Mouse (Mus musculus): ENCODE measurements around the gene Ggcx.

The Ggcx gene

DNA sequence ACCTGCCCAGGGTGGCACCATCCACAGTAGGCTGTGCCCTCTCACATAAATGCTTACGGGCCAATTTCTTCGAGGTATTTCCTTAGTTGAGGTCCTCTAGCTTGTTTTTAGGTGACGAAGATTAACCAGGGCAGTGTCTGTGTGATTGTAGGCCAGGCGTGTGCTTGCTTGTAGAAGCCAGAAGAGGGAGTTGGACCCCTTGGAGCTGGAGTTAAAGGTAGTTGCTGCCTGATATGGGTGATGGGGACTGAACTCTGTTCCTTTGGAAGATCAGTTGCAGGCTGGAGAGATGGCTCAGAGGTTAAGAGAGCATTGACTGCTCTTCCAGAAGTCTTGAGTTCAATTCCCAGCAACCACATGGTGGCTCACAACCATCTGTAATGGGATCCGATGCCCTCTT, 1.1 kb downstream of the Ggcx start:
- in situ Hi-C loops (cut with MboI; ENCODE audit: low pct_unique_long_range_greater_than_20kb in 1 of 2, low sequenced_read_pairs in 2 of 2, unreplicated experiment in 1 of 2): loop anchor here in 1 of 2 experiments (25.0 kb wide), 1 partner anchor 422 kb away; no protein-coding TSS in a partner anchor

DNA sequence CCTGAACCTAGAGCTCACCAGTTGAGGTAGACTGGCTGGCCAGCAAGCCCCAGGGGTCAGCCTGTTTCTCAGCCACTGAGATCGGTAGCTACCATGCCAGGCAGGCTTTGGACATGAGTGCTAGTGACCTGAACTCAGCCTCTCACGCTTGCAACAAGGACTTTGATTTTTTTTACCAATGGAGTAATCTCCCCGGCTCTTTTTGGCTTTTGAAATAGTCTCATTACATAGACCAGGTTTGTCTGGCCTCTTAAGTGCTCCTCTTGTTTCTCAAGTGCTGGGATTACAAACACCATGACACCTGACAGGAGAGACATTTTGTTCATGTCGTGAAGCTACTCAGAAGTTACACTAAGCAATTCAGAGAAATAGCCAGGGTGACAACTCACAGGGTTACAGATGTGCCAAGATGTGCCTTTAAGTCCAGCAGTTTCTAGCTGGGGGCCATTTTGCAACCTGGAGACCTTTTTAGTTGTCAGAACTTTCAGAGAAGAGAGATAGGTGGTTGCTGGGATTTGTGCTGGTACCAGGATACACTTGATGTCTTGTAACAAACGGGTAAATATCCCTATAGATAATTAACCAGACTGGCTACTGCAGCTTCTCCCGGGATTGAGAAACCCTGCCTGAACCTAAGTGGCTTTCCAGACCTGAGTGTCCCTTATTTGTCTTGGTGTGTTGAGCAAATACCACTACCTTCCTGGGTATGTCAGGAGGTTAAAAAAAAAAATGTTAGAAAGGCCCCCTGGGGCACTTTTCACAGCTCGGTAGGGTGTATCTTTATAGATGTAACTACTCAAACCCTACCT, 2.1 kb downstream of the Ggcx start:
- in situ Hi-C loops (cut with MboI; ENCODE audit: low pct_unique_long_range_greater_than_20kb in 1 of 2, low sequenced_read_pairs in 2 of 2, unreplicated experiment in 1 of 2): loop anchor here in 1 of 2 experiments (25.0 kb wide), 1 partner anchor 421 kb away; no protein-coding TSS in a partner anchor

DNA sequence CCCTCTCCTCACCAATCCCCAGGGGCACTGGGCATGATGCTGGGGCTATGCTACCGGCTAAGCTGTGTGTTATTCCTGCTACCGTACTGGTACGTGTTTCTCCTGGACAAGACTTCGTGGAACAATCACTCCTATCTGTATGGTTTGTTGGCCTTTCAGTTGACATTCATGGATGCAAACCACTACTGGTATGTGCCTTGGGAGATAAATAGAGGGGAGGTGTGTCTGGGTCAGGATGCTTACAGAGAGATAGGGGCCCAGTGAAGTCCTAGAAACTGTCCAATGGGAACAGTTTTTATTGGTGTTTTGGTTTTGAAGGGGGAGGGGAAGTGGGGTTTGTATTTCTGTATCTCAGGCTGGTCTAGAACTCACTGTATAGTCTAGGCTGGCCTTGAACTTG, 4.2 kb downstream of the Ggcx start:
- in situ Hi-C loops (cut with MboI; ENCODE audit: low pct_unique_long_range_greater_than_20kb in 1 of 2, low sequenced_read_pairs in 2 of 2, unreplicated experiment in 1 of 2): loop anchor here in 1 of 2 experiments (25.0 kb wide), 1 partner anchor 419 kb away; no protein-coding TSS in a partner anchor

DNA sequence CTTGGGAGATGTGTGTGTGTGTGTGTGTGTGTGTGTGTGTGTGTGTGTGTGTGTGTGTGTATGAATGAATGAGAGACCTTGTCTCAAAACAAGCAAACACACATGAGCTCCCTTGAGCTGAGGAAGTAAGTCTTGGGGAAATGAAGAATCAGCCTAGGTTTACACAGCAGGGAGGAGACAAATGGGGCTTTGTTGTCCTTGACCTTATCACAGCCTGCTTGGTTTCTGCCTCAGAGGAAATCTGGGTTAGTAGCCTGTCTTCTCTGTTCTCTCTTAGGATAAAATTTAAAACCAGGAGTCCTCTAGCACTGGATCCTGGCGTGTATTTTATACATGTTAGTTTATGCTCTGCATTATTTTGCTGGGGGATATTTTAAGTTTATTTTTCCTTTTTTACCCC, 5.7 kb downstream of the Ggcx start:
- in situ Hi-C loops (cut with MboI; ENCODE audit: low pct_unique_long_range_greater_than_20kb in 1 of 2, low sequenced_read_pairs in 2 of 2, unreplicated experiment in 1 of 2): loop anchor here (10.0 to 25.0 kb wide), 2 partner anchors 415 to 417 kb away; no protein-coding TSS in a partner anchor

DNA sequence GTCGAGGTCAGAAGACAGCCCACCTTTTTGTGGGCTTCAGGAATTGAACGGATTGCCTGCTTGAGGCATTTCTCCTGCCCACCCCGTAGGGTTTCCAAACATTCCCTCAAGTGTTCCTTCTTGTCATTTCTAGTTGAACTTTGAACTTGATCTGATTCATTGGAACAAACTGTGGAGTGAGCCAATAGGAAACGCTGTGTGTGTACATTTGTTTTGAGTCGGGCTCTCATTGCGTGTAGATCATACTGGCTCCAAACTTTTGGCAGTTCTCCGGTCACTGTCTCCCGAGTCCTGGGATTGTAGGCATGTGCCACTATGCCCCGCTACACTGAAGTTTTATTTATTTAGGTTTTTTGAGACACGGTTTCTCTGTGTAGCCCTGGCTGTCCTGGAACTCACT, 6.8 kb downstream of the Ggcx start:
- in situ Hi-C loops (cut with MboI; ENCODE audit: low pct_unique_long_range_greater_than_20kb in 1 of 2, low sequenced_read_pairs in 2 of 2, unreplicated experiment in 1 of 2): loop anchor here (10.0 to 25.0 kb wide), 2 partner anchors 414 to 416 kb away; no protein-coding TSS in a partner anchor

DNA sequence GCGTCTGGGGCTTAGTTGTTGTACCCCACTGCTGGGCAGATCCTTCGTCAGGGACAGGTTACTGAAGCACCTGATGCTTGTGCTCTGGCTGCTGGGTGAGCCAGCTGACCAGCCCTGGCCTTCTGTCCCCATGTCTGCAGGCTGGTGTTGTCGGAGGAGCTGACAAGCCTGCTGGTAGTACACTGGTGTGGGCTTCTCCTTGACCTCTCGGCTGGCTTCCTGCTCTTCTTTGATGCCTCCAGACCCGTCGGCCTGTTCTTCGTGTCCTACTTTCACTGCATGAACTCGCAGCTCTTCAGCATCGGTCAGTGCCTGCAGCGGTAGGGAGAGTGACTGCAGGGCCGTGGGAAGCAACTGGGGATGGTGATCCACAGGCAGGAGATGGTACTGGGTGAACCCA, 11.5 kb downstream of the Ggcx start:
- in situ Hi-C loops (cut with MboI; ENCODE audit: low pct_unique_long_range_greater_than_20kb in 1 of 2, low sequenced_read_pairs in 2 of 2, unreplicated experiment in 1 of 2): loop anchor here (5.0 to 10.0 kb wide), 3 partner anchors 97 to 409 kb away; partner anchors contain the start of gene Sh2d6 (in 1 of the 2)

DNA sequence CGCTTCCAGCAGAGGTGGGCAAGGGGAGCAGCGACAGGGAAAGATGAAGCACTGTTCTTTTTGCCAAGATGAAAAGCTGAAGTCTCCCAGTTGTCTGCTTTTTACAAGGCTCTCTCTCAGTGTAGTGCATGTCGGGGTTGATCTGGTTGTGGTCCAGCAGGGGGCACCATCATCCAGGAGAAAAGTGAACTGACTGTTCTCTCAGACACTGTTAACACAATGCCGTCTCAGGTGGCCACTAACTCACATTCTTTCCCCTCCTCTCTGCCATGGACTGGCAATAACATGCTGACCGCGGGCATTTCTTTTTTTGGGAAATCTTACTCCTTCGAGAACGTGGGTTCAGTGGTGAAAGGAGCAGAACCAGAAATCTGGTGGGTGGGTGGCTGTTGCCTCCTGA, 13.9 kb downstream of the Ggcx start:
- in situ Hi-C loops (cut with MboI; ENCODE audit: low pct_unique_long_range_greater_than_20kb in 1 of 2, low sequenced_read_pairs in 2 of 2, unreplicated experiment in 1 of 2): loop anchor here (5.0 to 10.0 kb wide), 3 partner anchors 94 to 407 kb away; partner anchors contain the start of gene Sh2d6 (in 1 of the 2)

DNA sequence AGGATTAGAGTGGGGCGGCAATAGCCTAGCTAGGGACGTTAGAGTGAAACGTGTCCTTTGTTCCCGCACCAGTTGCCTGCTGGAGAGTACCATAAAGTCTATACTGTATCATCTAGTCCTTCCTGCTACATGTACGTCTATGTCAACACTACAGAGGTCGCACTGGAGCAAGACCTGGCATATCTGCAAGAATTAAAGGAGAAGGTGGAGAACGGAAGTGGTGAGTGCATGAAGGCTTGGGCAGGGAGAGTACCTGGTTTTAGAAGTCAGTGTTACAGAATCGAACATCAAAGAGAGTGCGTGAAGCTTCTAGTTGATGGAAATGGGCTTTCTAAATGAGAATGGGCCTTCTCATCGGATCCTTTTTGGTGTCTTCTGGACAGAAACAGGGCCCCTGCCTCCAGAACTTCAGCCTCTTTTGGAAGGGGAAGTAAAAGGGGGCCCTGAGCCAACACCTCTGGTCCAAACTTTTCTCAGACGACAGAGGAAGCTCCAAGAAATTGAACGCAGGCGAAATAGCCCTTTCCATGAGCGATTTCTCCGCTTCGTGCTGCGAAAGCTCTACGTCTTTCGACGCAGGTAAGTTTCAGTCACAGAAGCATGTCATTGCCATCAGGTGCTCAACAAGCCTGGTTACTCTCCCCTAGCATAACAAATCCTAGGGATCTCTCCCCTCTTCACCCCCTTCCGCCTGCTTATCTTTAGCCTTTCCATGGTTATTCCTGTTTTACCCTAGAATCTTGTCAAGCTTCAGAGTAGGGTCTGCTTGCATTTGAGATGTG, 15.1 kb downstream of the Ggcx start:
- in situ Hi-C loops (cut with MboI; ENCODE audit: low pct_unique_long_range_greater_than_20kb in 1 of 2, low sequenced_read_pairs in 2 of 2, unreplicated experiment in 1 of 2): loop anchor here (5.0 to 10.0 kb wide), 3 partner anchors 93 to 406 kb away; partner anchors contain the start of gene Sh2d6 (in 1 of the 2)

DNA sequence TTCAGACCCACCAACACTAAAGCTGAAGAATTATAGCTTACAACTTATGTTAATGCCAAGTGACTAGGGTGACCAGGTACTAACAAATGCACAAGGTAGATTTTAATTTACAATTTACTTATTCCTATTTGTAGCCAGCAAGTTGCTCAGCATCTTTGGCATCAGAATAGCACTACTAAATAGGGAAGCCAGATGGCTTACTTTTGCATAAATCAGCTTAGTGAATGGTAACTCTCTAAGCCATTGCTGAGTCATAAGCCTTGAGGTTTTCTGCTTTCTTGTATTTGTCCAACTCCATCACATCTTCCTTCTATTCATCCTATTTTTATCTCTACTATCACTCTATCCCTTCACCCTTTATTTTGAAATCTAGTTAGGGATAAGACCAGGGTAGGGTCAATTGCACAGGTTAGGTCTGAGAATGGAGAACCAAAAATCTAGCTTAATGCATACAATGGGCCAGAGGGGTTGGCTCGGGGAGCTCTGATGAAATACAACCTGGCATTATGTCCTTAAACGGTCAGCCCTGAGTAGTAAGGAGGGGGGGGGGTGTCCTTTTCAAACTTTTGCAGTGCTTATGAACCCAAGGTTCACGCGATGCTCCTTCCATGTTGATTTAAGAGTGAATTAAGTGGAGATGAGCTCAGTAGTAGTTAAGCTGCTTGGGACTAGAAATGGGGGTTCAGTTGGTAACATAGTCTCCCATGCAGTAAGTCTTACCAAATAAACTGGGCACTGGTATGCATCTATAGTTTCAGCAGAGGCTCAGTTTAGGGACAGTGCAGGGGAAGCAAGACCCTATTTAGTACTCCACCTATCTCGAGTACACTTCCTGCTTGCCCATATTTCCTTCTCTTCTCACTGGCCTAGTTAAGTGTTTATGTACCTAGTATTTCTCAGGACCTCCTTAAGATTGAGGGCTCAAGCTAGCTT, 17.1 kb downstream of the Ggcx start:
- in situ Hi-C loops (cut with MboI; ENCODE audit: low pct_unique_long_range_greater_than_20kb in 1 of 2, low sequenced_read_pairs in 2 of 2, unreplicated experiment in 1 of 2): no loop called here

DNA sequence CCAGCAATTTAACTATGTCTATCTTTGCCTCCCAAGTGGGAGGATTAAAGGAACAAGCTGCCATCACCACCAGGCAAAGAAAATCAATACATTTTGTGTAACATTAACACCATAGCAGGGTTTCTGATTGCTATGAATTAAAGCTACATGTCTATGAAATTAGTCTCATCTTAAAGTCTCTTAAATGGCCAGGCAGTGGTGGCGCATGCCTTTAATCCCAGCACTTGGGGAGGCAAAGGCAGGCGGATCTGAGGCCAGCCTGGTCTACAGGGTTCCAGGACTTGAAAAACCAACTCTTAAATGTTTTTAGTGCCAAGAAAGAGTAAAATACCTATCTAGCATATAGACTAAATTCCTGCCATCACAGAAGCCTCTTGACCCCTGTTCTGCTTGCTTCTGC, 18.0 kb downstream of the Ggcx start:
- in situ Hi-C loops (cut with MboI; ENCODE audit: low pct_unique_long_range_greater_than_20kb in 1 of 2, low sequenced_read_pairs in 2 of 2, unreplicated experiment in 1 of 2): no loop called here

DNA sequence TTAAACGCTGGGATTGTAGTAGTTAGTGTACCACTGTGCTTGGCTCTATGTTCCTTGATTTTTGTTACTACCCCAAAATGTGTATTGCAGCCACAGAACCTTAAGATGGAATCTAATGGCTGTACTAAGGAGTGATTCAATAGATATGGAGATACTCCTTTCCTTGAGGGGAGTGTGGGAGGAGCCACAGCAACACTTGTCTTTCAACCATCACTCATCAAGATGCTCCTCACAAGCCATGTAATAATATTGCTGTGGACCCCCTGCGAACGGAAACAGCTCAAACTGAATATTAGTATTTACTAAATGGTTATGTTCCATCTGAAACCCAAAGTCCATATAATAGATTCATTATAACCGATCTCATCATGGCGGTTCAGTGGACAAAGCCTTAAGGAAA, 24.1 kb downstream of the Ggcx start:
- in situ Hi-C loops (cut with MboI; ENCODE audit: low pct_unique_long_range_greater_than_20kb in 1 of 2, low sequenced_read_pairs in 2 of 2, unreplicated experiment in 1 of 2): no loop called here

DNA sequence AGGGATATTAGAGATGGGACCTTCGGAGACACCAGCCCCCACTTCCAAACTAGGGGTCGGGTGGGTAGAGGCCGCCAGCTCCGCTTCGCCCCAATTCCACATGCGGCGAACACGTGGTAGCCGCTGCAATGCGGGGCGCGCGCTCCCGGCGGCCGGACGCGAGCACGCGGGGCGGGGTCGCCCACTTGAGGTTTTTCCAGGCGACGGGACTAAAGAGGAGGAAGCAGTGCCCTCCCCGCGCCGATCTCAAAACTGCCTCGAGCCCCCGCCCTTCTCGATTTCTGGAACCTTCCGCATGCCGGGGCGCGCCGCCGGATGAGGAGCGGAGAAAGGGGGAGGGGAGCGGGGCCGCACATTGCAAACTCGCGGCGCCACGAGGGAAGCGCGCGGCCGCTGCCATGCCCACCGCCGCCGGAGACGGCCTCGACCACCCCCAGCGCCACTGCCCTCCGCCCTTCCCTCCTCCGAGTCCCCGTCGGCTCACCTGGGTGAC, 24.8 kb downstream of the Ggcx start:
- in situ Hi-C loops (cut with MboI; ENCODE audit: low pct_unique_long_range_greater_than_20kb in 1 of 2, low sequenced_read_pairs in 2 of 2, unreplicated experiment in 1 of 2): no loop called here

DNA sequence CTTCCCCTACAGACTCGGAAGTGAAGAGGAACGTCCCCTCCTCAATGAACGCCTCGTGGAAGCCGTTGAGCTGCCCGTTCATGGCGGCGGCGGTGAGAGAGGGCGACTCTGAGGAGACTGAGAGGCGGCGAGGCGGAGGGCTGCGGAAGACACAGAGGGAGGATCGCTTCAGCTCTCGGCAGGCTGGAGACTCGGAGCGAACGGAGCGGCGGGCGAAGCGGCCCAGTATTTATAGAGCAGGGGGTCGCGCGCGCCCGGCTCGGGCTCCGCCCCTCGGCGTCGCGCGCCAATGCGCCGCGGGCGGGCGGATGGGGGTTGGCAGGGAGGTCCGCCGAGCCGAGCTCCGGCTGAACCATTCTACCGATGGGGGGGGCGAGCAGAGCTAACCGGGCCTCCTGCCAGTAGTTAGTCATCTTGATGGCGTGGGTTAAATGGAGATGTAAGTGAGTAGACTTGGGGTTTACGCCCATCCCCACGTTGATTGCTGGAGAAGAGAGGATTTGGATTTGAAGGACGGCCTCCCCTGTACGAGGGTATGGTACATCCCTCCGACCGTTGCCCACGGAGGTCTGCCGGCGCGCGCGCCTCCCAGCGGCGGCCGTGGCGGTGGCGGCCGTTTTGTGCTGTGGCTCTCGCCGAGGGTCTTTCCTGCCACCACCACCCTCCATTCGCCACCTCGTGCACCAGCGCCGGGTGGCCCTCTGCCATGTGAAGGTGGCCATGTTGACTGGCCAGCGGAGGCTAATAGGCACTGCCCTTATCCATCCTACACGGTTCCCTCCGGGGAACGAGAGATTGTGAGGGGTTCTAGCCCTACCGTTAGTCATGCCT, 25.5 kb downstream of the Ggcx start, which contains the start of gene Mat2a:
Mat2a (minus strand) TSS at position 204 of the 831 bp plus-strand sequence.
- in situ Hi-C loops (cut with MboI; ENCODE audit: low pct_unique_long_range_greater_than_20kb in 1 of 2, low sequenced_read_pairs in 2 of 2, unreplicated experiment in 1 of 2): no loop called here

DNA sequence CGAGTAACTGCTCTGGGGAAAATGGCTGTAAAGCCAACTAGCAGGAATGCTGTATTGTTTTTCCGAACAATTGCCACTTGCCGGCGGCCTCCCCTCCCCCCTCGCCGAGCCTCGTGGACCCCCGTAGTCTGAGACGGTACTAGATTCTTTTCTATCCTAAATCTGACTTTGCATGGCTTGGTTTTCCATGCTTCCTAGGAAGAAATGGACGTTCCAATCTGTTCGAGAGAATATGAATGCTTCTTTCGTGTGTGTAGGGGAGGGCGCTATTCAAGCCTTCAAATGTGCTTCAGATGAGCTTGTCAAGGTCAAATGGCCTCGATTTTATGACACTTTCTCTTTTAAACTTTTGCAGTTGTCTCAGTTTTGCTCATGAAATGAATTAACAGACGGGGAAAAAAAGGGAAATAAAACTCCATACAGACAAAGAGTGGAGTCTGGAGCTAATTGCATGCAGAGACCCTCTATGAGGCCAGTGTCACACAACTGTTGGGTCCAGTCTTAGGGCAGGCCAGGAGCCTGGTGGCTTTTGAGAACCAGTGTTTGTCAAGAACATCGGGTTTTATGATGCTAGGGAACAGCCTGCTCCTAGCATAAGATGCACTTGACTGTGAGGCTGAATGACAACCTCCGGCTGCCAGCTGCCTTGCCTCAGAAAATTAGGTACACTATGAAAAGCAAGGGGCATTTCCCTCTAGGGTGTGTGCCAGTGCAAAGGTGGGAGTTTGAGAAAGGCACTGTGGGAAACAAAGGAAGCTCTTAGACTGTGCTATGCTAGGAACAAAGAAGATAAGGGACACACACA, 26.3 kb downstream of the Ggcx start:
- in situ Hi-C loops (cut with MboI; ENCODE audit: low pct_unique_long_range_greater_than_20kb in 1 of 2, low sequenced_read_pairs in 2 of 2, unreplicated experiment in 1 of 2): no loop called here

DNA sequence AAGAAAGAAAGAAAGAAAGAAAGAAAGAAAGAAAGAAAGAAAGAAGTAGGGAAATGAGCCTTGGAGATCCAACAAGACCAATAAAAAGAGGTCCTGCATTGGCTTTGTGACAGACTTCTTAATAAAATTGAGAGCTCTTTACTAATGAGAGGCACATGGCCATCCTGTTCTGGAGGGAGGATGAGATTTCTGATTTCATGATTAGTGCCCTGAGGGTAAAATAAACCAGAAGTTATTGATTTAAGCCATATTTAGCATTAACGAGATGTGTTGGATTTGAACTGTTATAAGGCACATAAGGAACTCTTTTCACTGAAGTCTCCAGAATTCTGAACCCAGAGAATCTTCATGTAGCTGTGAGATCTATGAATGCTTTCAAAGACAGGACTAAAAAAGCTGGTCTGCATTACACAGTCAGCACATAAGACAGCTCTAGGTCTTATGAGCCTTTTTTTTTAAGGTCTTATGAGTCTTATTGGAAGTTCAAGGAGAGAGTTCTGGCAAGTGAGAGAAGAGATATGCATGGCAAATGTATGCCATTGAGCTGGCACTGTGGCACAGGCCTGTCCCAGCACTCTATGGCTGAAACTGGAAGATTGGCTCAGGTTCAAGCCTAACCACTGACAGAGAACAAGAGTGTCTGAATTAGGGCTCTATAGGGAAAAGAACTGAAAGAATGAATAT, 29.0 kb downstream of the Ggcx start:
- in situ Hi-C loops (cut with MboI; ENCODE audit: low pct_unique_long_range_greater_than_20kb in 1 of 2, low sequenced_read_pairs in 2 of 2, unreplicated experiment in 1 of 2): no loop called here

DNA sequence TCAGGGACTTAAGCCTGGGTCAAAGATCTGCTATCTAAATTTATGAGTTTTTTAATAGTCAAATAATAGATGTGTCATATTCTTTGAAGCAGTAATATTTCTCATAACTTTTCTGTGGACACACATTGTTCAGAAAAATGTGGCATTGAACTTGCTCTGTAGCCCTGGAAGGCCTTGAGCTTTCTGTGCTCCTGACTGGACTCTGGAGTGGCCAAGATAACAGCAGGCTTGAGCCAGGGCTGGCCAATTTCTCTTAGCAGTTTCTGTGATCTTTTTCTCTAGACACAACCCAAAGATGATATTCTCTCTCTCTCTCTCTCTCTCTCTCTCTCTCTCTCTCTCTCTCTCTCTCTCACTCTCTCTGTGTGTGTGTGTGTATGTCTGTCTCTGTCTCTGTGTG, 30.9 kb downstream of the Ggcx start:
- in situ Hi-C loops (cut with MboI; ENCODE audit: low pct_unique_long_range_greater_than_20kb in 1 of 2, low sequenced_read_pairs in 2 of 2, unreplicated experiment in 1 of 2): no loop called here
